Mouse (Mus musculus) Patski (cell line): ENCODE data around the gene Syn1. TPM values are rescaled to one million over a fixed set of nuclear protein-coding genes. Genes with fewer than 3 reads are reported as not detected.
A peak's percentile ranks its signal among the peaks of the same experiment; 100 is the strongest.

Source experiments
- ATAC-seq: fragments of 100-300 bp; one replicate; pipeline ENCODE4 v1.8.0; 2021
- CTCF ChIA-PET: fragments of 350-600 bp; sonication (Branson Sonifier 250); formaldehyde crosslinking; loops from one replicate; lab custom pipeline; 2022; ENCODE audit warnings: inconsistent platforms; lab: Charles Lee
- POLR2A ChIA-PET: fragments of 350-600 bp; sonication (Branson Sonifier 250); formaldehyde crosslinking; loops from one replicate; lab custom pipeline; 2022; ENCODE audit warnings: antibody characterized with exemption, inconsistent platforms; lab: Charles Lee
- DNase-seq: peaks from one replicate; pipeline ENCODE4 v3.0.0-alpha.2; 2011; ENCODE audit warnings: low read depth, low spot score
- H3K27me3 ChIP-seq: fragments of 371-371 bp; one replicate; pipeline ENCODE4 v1.5.1; 2021
- CTCF ChIP-seq: fragments of 100-300 bp; IDR thresholded peaks from one replicate; pipeline ENCODE4 v1.5.1; 2021
- in situ Hi-C: fragments of 300-500 bp; cut with MboI; formaldehyde crosslinking; loops from 3 replicates; pipeline ENCODE4 v1.11.1; 2018; ENCODE audit warnings: low pct_unique_long_range_greater_than_20kb, mixed read lengths
- polyA plus RNA-seq: library from polyadenylated mRNA; unstranded; gene quantifications from one replicate; pipeline ENCODE4 v1.2.3, GENCODE M21; 2021

Gene Syn1
- polyA plus RNA-seq, 1 experiment from 2014 or later: 9.4 TPM

DNA sequence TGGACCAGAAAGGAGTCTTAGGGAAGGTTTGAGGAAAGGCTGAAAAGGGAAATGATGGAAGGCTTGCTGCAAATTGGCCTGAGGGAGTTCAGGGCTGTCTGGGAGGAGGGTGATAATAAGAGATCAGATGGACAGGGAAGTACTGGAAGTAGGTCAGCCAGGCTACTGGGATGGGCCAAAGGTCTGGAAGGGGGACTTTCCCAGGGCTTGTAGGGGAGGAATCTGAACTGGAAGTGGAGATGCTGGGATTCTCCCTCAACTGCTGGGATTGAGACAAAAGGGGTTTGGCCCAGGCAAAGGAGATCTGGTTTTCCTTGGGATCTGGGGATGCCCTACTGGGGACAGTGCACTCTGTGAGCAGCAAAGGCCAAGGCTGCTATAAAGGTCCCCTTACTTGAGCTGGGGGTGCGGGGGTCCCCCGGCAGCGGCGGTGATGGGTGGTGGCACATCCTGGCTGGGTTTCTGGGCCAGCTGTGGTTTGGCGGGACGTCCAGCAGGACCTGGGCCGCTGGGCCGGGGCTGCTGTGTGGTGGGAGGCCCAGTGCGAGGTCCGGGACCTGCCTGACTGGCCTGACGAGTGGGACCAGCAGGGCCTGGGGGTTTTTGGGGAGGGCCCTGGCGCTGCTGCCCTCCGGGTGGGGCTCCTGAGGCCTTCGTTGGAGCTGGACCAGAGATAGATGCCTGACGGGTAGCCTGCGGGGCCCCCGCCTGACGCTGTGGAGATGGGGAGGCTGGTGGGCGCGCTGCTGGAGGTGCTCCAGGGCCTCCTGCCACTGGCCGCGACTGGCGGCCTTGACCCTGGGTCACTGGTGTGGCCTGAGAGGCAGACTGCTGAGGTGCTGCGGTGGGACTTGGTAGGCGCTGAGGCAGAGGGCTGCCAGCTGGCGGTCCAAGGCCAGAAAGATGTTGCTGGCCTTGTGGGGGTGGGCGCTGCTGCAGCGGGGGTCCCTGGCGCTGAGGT lies 58.4 kb downstream of the Syn1 start:
- TF ChIP-seq CTCF: no peak
- H3K27me3 ChIP-seq: no peaks in the 10 kb centered on the region
- ATAC-seq (no peak), DNase-seq (no peak)
- in situ Hi-C loops: no loop called here
- ChIA-PET CTCF (no interaction called here), POLR2A (interaction anchor here (0.6 kb wide), 1 partner anchor 196 kb away, joined by 3 read pairs; no protein-coding TSS in a partner anchor)

DNA sequence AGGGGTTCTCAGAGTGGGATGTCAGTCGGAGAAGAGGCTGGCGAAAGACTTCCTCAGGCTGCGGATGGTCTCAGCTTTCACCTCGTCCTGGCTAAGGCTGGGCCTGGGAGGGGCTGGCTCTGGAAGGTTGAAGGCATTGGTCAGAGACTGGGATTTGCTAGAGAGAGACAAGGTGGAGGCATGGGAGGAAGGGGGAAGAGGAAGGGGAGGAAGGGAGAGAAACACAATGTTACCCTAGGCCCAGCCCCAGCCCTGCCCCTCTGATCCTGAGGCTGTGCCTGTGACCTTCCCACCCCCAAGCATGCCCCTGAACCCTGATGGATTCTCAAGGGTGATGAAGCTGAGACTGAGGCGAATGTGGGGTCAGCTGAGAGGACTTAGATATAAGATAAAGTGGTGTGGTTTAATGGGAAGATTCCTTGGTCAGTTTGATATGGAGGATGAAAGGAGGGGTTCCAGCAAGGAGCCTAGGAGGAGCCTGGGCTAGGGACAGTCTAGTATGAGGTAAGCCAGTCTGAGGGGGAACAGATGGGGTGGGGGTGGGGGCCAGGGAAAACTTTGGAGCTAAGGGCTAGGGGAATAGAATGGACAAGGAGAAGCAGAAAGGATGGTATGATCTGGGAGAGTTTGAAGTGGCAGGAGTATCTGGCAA lies 59.2 kb downstream of the Syn1 start:
- no peak for DNase-seq
- ATAC-seq: no peak
- H3K27me3 ChIP-seq: no peaks in the 10 kb centered on the region
- in situ Hi-C loops: no loop called here
- POLR2A ChIA-PET: interaction anchor here (0.6 kb wide), 1 partner anchor 195 kb away, joined by 3 read pairs; no protein-coding TSS in a partner anchor
- TF ChIP-seq CTCF: no peak
- CTCF ChIA-PET: no interaction called here

DNA sequence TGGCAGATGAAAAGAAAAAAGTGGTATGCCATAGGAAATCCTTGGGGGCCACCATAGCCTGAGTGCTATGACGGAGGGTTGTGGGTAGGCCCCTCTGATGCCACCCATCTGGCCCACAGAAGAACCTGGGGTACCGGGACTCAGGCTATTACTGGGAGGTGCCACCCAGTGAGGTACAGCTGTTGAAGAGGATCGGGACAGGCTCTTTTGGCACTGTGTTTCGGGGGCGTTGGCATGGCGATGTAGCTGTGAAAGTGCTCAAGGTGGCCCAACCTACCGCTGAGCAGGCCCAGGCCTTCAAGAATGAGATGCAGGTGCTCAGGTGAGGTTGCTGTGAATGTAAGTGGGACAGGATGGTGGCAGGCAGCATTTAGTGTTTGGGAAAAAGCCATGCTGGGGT lies 67.0 kb downstream of the Syn1 start:
- ATAC-seq: no peak
- POLR2A ChIA-PET: no interaction called here
- CTCF ChIA-PET: no interaction called here
- H3K27me3 ChIP-seq: no peaks in the 10 kb centered on the region
- DNase-seq: no peak
- TF ChIP-seq CTCF: no peak
- in situ Hi-C loops: no loop called here

GRCm38 (mm10) chrX:20848256-20848984 lies 72.4 kb downstream of the Syn1 start:
- DNase-seq: peak; percentile 77
- CTCF ChIA-PET: no interaction called here
- H3K27me3 ChIP-seq: peaks cover 6% of the 10 kb centered on the region
- no peak for TF ChIP-seq CTCF
- in situ Hi-C loops: no loop called here
- ATAC-seq: peak; percentile 96
- POLR2A ChIA-PET: interaction anchor here (1.6 kb wide), 1 partner anchor 10 kb away, joined by 4 read pairs; no protein-coding TSS in a partner anchor

GRCm38 (mm10) chrX:20847816-20848215 lies 73.0 kb downstream of the Syn1 start:
- ATAC-seq (no peak), DNase-seq (no peak)
- TF ChIP-seq CTCF: no peak
- ChIA-PET POLR2A (no interaction called here), CTCF (no interaction called here)
- in situ Hi-C loops: no loop called here
- peaks cover 7% of the 10 kb centered on the region for H3K27me3 ChIP-seq

GRCm38 (mm10) chrX:20847232-20847631 lies 73.6 kb downstream of the Syn1 start:
- ChIA-PET POLR2A (no interaction called here), CTCF (interaction anchor here (1.6 kb wide), 1 partner anchor 99 kb away, joined by 3 read pairs; no protein-coding TSS in a partner anchor)
- DNase-seq (no peak), ATAC-seq (no peak)
- in situ Hi-C loops: no loop called here
- TF ChIP-seq CTCF: no peak
- peaks cover 7% of the 10 kb centered on the region for H3K27me3 ChIP-seq

- ATAC-seq (peak; percentile 62), DNase-seq (no peak)
- peak; percentile 76 for TF ChIP-seq CTCF
- in situ Hi-C loops: no loop called here
- peaks cover 31% of the 10 kb centered on the region for H3K27me3 ChIP-seq
- ChIA-PET CTCF (interaction anchor here (0.7 to 2.8 kb wide), 10 partner anchors 8 to 234 kb away, joined by 3 to 14 read pairs (median 4); partner anchors contain the start of gene Elk1), POLR2A (no interaction called here)
Measured at GRCm38 (mm10) chrX:20828934-20829333, 91.9 kb downstream of the Syn1 start.

- POLR2A ChIA-PET: no interaction called here
- ATAC-seq (peak; percentile 40), DNase-seq (no peak)
- in situ Hi-C loops: loop anchor here (25.0 kb wide), 1 partner anchor 517 kb away; no protein-coding TSS in a partner anchor
- CTCF ChIA-PET: interaction anchor here (1.2 to 3.0 kb wide), 4 partner anchors 9 to 126 kb away, joined by 3 to 13 read pairs (median 6); no protein-coding TSS in a partner anchor
- peaks cover 7% of the 10 kb centered on the region for H3K27me3 ChIP-seq
- TF ChIP-seq CTCF: peak; percentile 22
Measured at GRCm38 (mm10) chrX:20819708-20820426, 100.9 kb downstream of the Syn1 start.

DNA sequence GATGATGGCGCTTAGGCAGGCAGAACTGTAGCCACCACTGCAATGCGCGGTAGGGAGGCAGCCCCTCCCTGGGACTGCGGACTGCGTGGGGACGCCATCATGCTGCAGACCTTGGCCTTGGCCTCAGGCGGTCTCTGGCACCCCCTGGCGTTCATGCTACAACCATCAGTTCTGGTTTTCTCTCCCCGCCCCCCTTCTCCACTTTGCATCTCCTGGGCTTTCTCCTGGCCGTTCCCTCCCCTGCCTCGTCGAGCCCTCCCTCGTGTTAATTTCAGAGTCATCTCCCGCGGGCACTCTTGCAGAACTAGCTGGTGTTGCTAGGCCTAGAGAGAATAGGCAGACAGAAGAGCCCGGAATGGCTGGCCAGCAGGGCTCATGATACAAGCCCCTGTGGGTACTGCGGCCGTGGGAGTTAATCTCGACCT lies 101.6 kb downstream of the Syn1 start:
- in situ Hi-C loops: loop anchor here (25.0 kb wide), 1 partner anchor 518 kb away; no protein-coding TSS in a partner anchor
- H3K27me3 ChIP-seq: peaks cover 8% of the 10 kb centered on the region
- peak; percentile 95 for ATAC-seq
- DNase-seq: peak; percentile 22
- POLR2A ChIA-PET: no interaction called here
- CTCF ChIA-PET: interaction anchor here (1.7 to 3.0 kb wide), 2 partner anchors 11 to 15 kb away, joined by 4 to 13 read pairs; no protein-coding TSS in a partner anchor
- peak; percentile 84 for TF ChIP-seq CTCF
